Mouse (Mus musculus) CH12.LX (cell line): Measurements from ENCODE around the gene Cggbp1. TPM values are rescaled to one million over a fixed set of nuclear protein-coding genes. Genes with fewer than 3 reads are reported as not detected.
A peak's percentile ranks its signal among the peaks of the same experiment; 100 is the strongest.
"Not testable (repeated sequence)": the region's sequence is repeated elsewhere in the genome, so short reads cannot be mapped to it uniquely, and the experiment has no call there.

ENCODE experiments used
- DNase-seq: peaks from one replicate; pipeline ENCODE4 v3.0.0-alpha.2; 2013; ENCODE audit errors: extremely low read depth
- H3K27ac ChIP-seq: 2 replicates; pipeline ENCODE4 v1.5.1; 2012; ENCODE audit warnings: low read depth, mild to moderate bottlenecking, control low read depth, moderate library complexity; ENCODE audit not compliant: insufficient read depth
- H3K27me3 ChIP-seq: replicated peaks from 2 replicates; pipeline ENCODE3; 2012; ENCODE audit warnings: inconsistent platforms
- H3K36me3 ChIP-seq, 2 experiments: replicated peaks in 1 of 2; 2 replicates each; pipeline versions ENCODE3 to v1.6.1; 2012; ENCODE audit warnings: inconsistent platforms in 1 of 2, low read length in 1 of 2, mild to moderate bottlenecking in 1 of 2, mixed read lengths in 1 of 2, moderate library complexity in 1 of 2; ENCODE audit not compliant: control insufficient read depth in 1 of 2, insufficient read depth in 1 of 2
- H3K4me1 ChIP-seq, 2 experiments: 2 replicates each; pipeline ENCODE4 v1.6.1; 2012; ENCODE audit warnings: inconsistent platforms in 1 of 2, moderate library complexity in 1 of 2; ENCODE audit not compliant: insufficient read depth in 2 of 2, control insufficient read depth in 1 of 2
- H3K4me2 ChIP-seq: 2 replicates; pipeline ENCODE4 v1.6.1; 2012; ENCODE audit warnings: low read depth, mild to moderate bottlenecking, control low read depth; ENCODE audit not compliant: poor library complexity, insufficient read depth, severe bottlenecking
- H3K4me3 ChIP-seq, 3 experiments: fragments of 150-350 bp in 1 of 3; sonication (generic) in 1 of 3; replicated peaks in 1 of 3; 2 replicates each; pipeline versions ENCODE3 to v1.5.1; 2011 to 2012; ENCODE audit warnings: low read depth in 2 of 3, low read length in 2 of 3, mild to moderate bottlenecking in 2 of 3, moderate library complexity in 2 of 3, control low read depth in 1 of 3, improper control_type of control experiment in 1 of 3, inconsistent platforms in 1 of 3, mixed read lengths in 1 of 3; ENCODE audit not compliant: poor library complexity in 1 of 3
- H3K79me2 ChIP-seq: replicated peaks from 2 replicates; pipeline ENCODE4 v1.6.1; 2012; ENCODE audit warnings: mild to moderate bottlenecking, moderate library complexity; ENCODE audit not compliant: control insufficient read depth, poor library complexity, insufficient read depth, severe bottlenecking; ENCODE audit errors: extremely low read depth
- H3K9ac ChIP-seq: 2 replicates; pipeline ENCODE4 v1.6.1; 2012; ENCODE audit warnings: low read depth, mild to moderate bottlenecking, control low read depth, moderate library complexity; ENCODE audit not compliant: insufficient read depth
- H3K9me3 ChIP-seq: replicated peaks from 2 replicates; pipeline ENCODE3; 2012; ENCODE audit warnings: low read length, inconsistent platforms, mixed read lengths
- BHLHE40 ChIP-seq: IDR thresholded peaks from 2 replicates; pipeline ENCODE4 v1.6.1; 2011; ENCODE audit warnings: mild to moderate bottlenecking, low read depth, low read length, improper control_type of control experiment
- CTCF ChIP-seq, 2 experiments: IDR thresholded peaks in 1 of 2; conservative IDR thresholded peaks in 1 of 2; 2 replicates each; pipeline ENCODE4 v1.5.1; 2011 to 2012; ENCODE audit warnings: low read depth in 2 of 2, low read length in 2 of 2, improper control_type of control experiment in 1 of 2, inconsistent platforms in 1 of 2, mild to moderate bottlenecking in 1 of 2, moderate library complexity in 1 of 2
- E2F4 ChIP-seq: IDR thresholded peaks from 2 replicates; pipeline ENCODE4 v1.6.1; 2011; ENCODE audit warnings: low read depth, low read length, improper control_type of control experiment; ENCODE audit not compliant: insufficient replicate concordance
- GABPA ChIP-seq: IDR thresholded peaks from 2 replicates; pipeline ENCODE4 v1.6.1; 2012; ENCODE audit warnings: low read depth, low read length, improper control_type of control experiment, inconsistent platforms; ENCODE audit not compliant: insufficient replicate concordance
- MAFK ChIP-seq: IDR thresholded peaks from 2 replicates; pipeline ENCODE4 v1.6.1; 2011; ENCODE audit warnings: low read length, improper control_type of control experiment; ENCODE audit not compliant: insufficient replicate concordance
- MAZ ChIP-seq: IDR thresholded peaks from 2 replicates; pipeline ENCODE4 v1.6.1; 2012; ENCODE audit warnings: low read depth, mild to moderate bottlenecking, inconsistent platforms, low read length, improper control_type of control experiment, moderate library complexity
- MEF2A ChIP-seq: IDR thresholded peaks from 2 replicates; pipeline ENCODE4 v1.6.1; 2014; ENCODE audit warnings: low read depth, mild to moderate bottlenecking, inconsistent platforms, low read length, improper control_type of control experiment, borderline replicate concordance
- NELFE ChIP-seq: IDR thresholded peaks from 2 replicates; pipeline ENCODE4 v1.6.1; 2011; ENCODE audit warnings: low read depth, low read length, improper control_type of control experiment
- NRF1 ChIP-seq: IDR thresholded peaks from 2 replicates; pipeline ENCODE4 v1.6.1; 2014; ENCODE audit warnings: low read depth, mild to moderate bottlenecking, inconsistent platforms, low read length, improper control_type of control experiment, moderate library complexity
- POLR2A ChIP-seq: IDR thresholded peaks from 2 replicates; pipeline ENCODE4 v1.6.1; 2011; ENCODE audit warnings: low read depth, mild to moderate bottlenecking, improper control_type of control experiment, low read length
- RCOR1 ChIP-seq: conservative IDR thresholded peaks from 2 replicates; pipeline ENCODE4 v1.6.1; 2012; ENCODE audit warnings: low read depth, mild to moderate bottlenecking, inconsistent platforms, low read length, improper control_type of control experiment
- TBP ChIP-seq: conservative IDR thresholded peaks from 2 replicates; pipeline ENCODE4 v1.6.1; 2011; ENCODE audit warnings: low read depth, low read length, improper control_type of control experiment
- UBTF ChIP-seq: IDR thresholded peaks from 2 replicates; pipeline ENCODE4 v1.6.1; 2012; ENCODE audit warnings: low read depth, mild to moderate bottlenecking, inconsistent platforms, low read length, improper control_type of control experiment, moderate library complexity
- USF1 ChIP-seq: IDR thresholded peaks from 2 replicates; pipeline ENCODE4 v1.6.1; 2014; ENCODE audit warnings: low read depth, mild to moderate bottlenecking, inconsistent platforms, low read length, improper control_type of control experiment
- USF2 ChIP-seq: conservative IDR thresholded peaks from 2 replicates; pipeline ENCODE4 v1.6.1; 2011; ENCODE audit warnings: low read depth, low read length, improper control_type of control experiment
- ZC3H11A ChIP-seq: IDR thresholded peaks from 2 replicates; pipeline ENCODE4 v1.6.1; 2012; ENCODE audit warnings: low read depth, mild to moderate bottlenecking, inconsistent platforms, low read length, improper control_type of control experiment
- dilution Hi-C: fragments of 300-500 bp; cut with MboI; formaldehyde crosslinking; loops from 2 replicates; pipeline ENCODE4 v1.14.3; 2020; ENCODE audit warnings: low sequenced_read_pairs; ENCODE audit not compliant: extremely low pct_unique_long_range_greater_than_20kb, extremely low pct_ligation_motif_present
- in situ Hi-C: fragments of 300-500 bp; cut with MboI; formaldehyde crosslinking; loops from 3 replicates; pipeline ENCODE4 v1.14.3; 2019; ENCODE audit warnings: low sequenced_read_pairs, low pct_ligation_motif_present, low pct_unique_long_range_greater_than_20kb, mixed read lengths
- polyA plus RNA-seq: library from polyadenylated mRNA; unstranded; fragments of >175 nt; gene quantifications from 2 replicates; pipeline ENCODE4 v1.2.1, GENCODE M21; 2012; ENCODE audit warnings: low read depth; ENCODE audit not compliant: insufficient read length
- total RNA-seq, 2 experiments: library from RNA; depleted of rRNA; stranded (reverse); fragments of 300-350 nt in 1 of 2; fragments of >200 nt in 1 of 2; gene quantifications; 2 replicates each; pipeline ENCODE4 v1.2.3; 2012 to 2014

Cggbp1 gene
- total and polyA plus RNA-seq, 3 experiments, result 38.5 to 86.5 (median 71.1) TPM

DNA sequence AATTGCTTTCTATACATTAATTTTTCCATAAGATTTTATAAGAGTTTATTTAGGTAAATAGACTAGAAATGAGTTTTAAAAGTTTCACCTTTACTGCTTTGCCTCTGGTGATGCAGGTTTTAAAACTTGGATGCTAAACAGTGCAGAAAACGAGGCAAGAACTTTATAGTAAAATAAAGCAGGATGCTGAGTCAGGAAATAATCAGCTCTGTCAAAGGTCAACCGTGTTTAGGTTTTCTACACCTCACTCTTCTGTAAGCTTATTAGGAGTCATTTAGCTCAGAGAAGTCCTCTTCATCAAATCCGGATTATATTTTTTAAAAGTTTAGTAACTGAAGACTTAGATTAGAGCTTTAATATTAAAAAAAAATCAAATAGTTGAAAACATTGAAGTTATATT is 5.2 kb downstream of the Cggbp1 start:
- Histone ChIP-seq H3K36me3 (peaks cover 19 to 51% of the 10 kb centered on the region in 2 experiments), H3K27ac (no peak overlapping the region), H3K79me2 (peaks cover 27% of the 10 kb centered on the region), H3K4me2 (no peak overlapping the region), H3K9ac (no peak overlapping the region), H3K4me1 (peaks cover 2 to 21% of the 10 kb centered on the region in 2 experiments; a peak in 3 of 4 replicates), H3K27me3 (no peaks in the 10 kb centered on the region), H3K9me3 (no peaks in the 10 kb centered on the region), H3K4me3 (no peak overlapping the region)
- no peak for DNase-seq
- in situ Hi-C loops (no loop called here), dilution Hi-C loops (no loop called here)
- TF ChIP-seq POLR2A (no peak), MAZ (no peak), RCOR1 (no peak), MAFK (peak; percentile 74; the same call in 1 of the 2 replicates), CTCF (conservative IDR thresholded peaks at IDR 0.05 in 1 of 2, IDR thresholded peaks at IDR 0.05 in 1 of 2; ENCODE audit: low read depth in 2 of 2, low read length in 2 of 2) (no peak)

DNA sequence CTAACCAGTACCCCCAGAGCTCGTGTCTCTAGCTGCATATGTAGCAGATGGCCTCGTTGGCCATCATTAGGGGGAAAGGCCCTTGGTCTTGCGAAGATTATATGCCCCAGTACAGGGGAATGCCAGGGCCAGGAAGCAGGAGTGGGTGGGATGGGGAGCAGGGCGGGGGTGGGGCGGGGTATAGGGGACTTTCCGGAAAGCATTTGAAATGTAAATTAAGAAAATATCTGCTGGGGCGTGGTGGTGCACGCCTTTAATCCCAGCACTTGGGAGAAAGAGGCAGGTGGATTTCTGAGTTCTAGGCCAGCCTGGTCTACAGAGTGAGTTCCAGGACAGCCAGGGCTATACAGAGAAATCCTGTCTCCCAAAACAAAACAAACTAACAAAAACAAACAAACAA is 14.0 kb downstream of the Cggbp1 start:
- H3K27me3 ChIP-seq, dilution Hi-C loops, H3K4me2 ChIP-seq, H3K79me2 ChIP-seq, DNase-seq, in situ Hi-C loops, H3K4me1 ChIP-seq, H3K9me3 ChIP-seq, H3K27ac ChIP-seq, H3K36me3 ChIP-seq, H3K9ac ChIP-seq, H3K4me3 ChIP-seq: not testable (repeated sequence)

DNA sequence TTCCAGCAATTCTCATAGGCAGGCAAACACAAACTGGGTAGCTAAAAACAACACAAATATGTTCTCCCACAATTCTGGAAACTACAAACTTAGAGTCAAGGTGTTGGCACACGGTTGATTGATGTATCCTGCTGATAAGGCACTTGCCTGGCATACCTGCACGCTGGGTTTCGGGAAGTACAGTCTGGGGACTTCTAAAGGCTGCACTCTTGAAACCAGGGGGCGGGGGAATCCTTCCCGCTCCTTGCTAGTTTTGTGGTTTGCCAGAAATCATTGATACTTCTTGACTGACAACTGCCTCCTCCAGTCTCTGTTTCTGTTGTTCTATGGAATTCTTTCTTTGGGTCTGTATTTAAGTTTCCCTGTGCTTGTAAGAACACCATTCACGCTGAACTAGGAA is 16.8 kb downstream of the Cggbp1 start:
- dilution Hi-C loops (no loop called here), in situ Hi-C loops (no loop called here)
- no peak overlapping the region for H3K9ac ChIP-seq
- H3K9me3 ChIP-seq, result no peaks in the 10 kb centered on the region
- H3K4me1 ChIP-seq, result peaks cover 3 to 10% of the 10 kb centered on the region in 2 experiments; a peak in 1 of 4 replicates
- no peak for TF ChIP-seq BHLHE40
- no peak for TF ChIP-seq UBTF
- TF ChIP-seq USF1, result no peak
- TF ChIP-seq E2F4, result no peak
- no peak for TF ChIP-seq TBP
- no peak for TF ChIP-seq NELFE
- TF ChIP-seq ZC3H11A, result no peak
- TF ChIP-seq USF2, result no peak
- no peak for TF ChIP-seq MEF2A
- no peak for TF ChIP-seq GABPA
- TF ChIP-seq MAFK, result no peak
- no peak for TF ChIP-seq NRF1
- H3K79me2 ChIP-seq, result no peaks in the 10 kb centered on the region
- no peaks in the 10 kb centered on the region for H3K36me3 ChIP-seq
- H3K4me2 ChIP-seq, result no peak overlapping the region
- DNase-seq, result no peak
- no peak overlapping the region for H3K4me3 ChIP-seq
- no peak overlapping the region for H3K27ac ChIP-seq
- H3K27me3 ChIP-seq, result no peaks in the 10 kb centered on the region
